Mouse (Mus musculus) intestine, embryonic 15.5 days (tissue): ENCODE measurements around the gene Des. TPM values are rescaled to one million over a fixed set of nuclear protein-coding genes. Genes with fewer than 3 reads are reported as not detected.

Experiments used
- ATAC-seq: fragments of 200-750 bp; cut with Nextera tagmentation; 2 replicates; pipeline ENCODE4 v1.8.0; 2017; ENCODE audit warnings: moderate TSS enrichment, moderate library complexity
- H3K27ac ChIP-seq: fragments of 300-500 bp; sonication (generic); 2 replicates; pipeline ENCODE4 v1.5.1; 2015; ENCODE audit warnings: mild to moderate bottlenecking, inconsistent platforms
- H3K27me3 ChIP-seq: fragments of 300-500 bp; sonication (generic); replicated peaks from 2 replicates; pipeline ENCODE4 v1.6.1; 2015; ENCODE audit warnings: inconsistent platforms
- H3K36me3 ChIP-seq: fragments of 300-500 bp; sonication (generic); 2 replicates; pipeline ENCODE4 v1.6.1; 2015; ENCODE audit warnings: inconsistent platforms
- H3K4me1 ChIP-seq: fragments of 300-500 bp; sonication (generic); replicated peaks from 2 replicates; pipeline ENCODE4 v1.6.1; 2015; ENCODE audit warnings: inconsistent platforms
- H3K4me2 ChIP-seq: fragments of 300-500 bp; sonication (generic); replicated peaks from 2 replicates; pipeline ENCODE4 v1.6.1; 2015; ENCODE audit warnings: mild to moderate bottlenecking, inconsistent platforms
- H3K4me3 ChIP-seq: fragments of 300-500 bp; sonication (generic); replicated peaks from 2 replicates; pipeline ENCODE4 v1.5.1; 2015; ENCODE audit warnings: inconsistent platforms
- H3K9ac ChIP-seq: fragments of 300-500 bp; sonication (generic); 2 replicates; pipeline ENCODE4 v1.6.1; 2015; ENCODE audit warnings: inconsistent platforms
- H3K9me3 ChIP-seq: fragments of 300-500 bp; sonication (generic); 2 replicates; pipeline ENCODE4 v1.6.1; 2016; ENCODE audit warnings: inconsistent platforms
- WGBS: fragments of 180-500 bp; shearing (Covaris S2); methylation state at CpG from one replicate; pipeline ENCODE4 v1.1.7; 2015; 5-methylcytosine and 5-hydroxymethylcytosine counted together
- polyA plus RNA-seq: library from polyadenylated mRNA; unstranded; fragments of >200 nt; fragmentation: Nextera tagmentation; extraction: Ambion mirVana; gene quantifications from 2 replicates; pipeline ENCODE4 v1.2.1, GENCODE M21; 2015

The Des gene
- 105 and 111 TPM in 2 replicates for polyA plus RNA-seq

GRCm38 (mm10) chr1:75360112-75361031, at the start of gene Des:
Des (plus strand) TSS chr1:75360329.
- no peaks in the 10 kb centered on the region for H3K9me3 ChIP-seq
- ATAC-seq, result peak; percentile 77

GRCm38 (mm10) chr1:75311694-75312093, 48.4 kb upstream of the Des start:
- no peak for ATAC-seq
- H3K36me3 ChIP-seq, result peaks cover 46% of the 10 kb centered on the region
- 94% methylated on average over 6 of the region's 6 CpGs for WGBS

More at GRCm38 (mm10) chr1:75360112-75361031, at the start of gene Des:
- Histone ChIP-seq H3K36me3 (no peaks in the 10 kb centered on the region), H3K9ac (peak within 1 kb of the TSS; percentile 59), H3K27me3 (peaks cover 9% of the 10 kb centered on the region), H3K4me1 (peaks cover 23% of the 10 kb centered on the region), H3K4me3 (peak within 1 kb of the TSS; percentile 47), H3K4me2 (peak within 1 kb of the TSS; percentile 86), H3K27ac (peak within 1 kb of the TSS; percentile 73)
- 2% methylated on average over 80 of the region's 80 CpGs for WGBS

GRCm38 (mm10) chr1:75315011-75315410, 45.1 kb upstream of the Des start:
- ATAC-seq, result no peak
- no peaks in the 10 kb centered on the region for H3K9me3 ChIP-seq
- no peak overlapping the region for H3K4me3 ChIP-seq
- peaks cover 35% of the 10 kb centered on the region for H3K36me3 ChIP-seq
- no peak overlapping the region for H3K27ac ChIP-seq
- H3K27me3 ChIP-seq, result no peaks in the 10 kb centered on the region
- H3K4me2 ChIP-seq, result no peak overlapping the region
- H3K9ac ChIP-seq, result no peak overlapping the region
- 89% methylated on average over 6 of the region's 6 CpGs for WGBS
- H3K4me1 ChIP-seq, result peaks cover 8% of the 10 kb centered on the region; the same call in 1 of the 2 replicates

More at GRCm38 (mm10) chr1:75311694-75312093, 48.4 kb upstream of the Des start:
- Histone ChIP-seq H3K27me3 (no peaks in the 10 kb centered on the region), H3K4me1 (peaks cover 8% of the 10 kb centered on the region; the same call in 1 of the 2 replicates), H3K27ac (no peak overlapping the region), H3K4me3 (no peak overlapping the region), H3K9ac (no peak overlapping the region), H3K4me2 (no peak overlapping the region), H3K9me3 (no peaks in the 10 kb centered on the region)

GRCm38 (mm10) chr1:75315456-75316365, 44.4 kb upstream of the Des start:
- Histone ChIP-seq H3K9me3 (no peaks in the 10 kb centered on the region), H3K27ac (peak overlapping the region; percentile 95; the same call in 1 of the 2 replicates), H3K4me1 (peaks cover 8% of the 10 kb centered on the region; the same call in 1 of the 2 replicates), H3K27me3 (no peaks in the 10 kb centered on the region), H3K9ac (peak overlapping the region; percentile 70), H3K4me3 (peak overlapping the region; percentile 70), H3K36me3 (peaks cover 32% of the 10 kb centered on the region), H3K4me2 (peak overlapping the region; percentile 83)
- WGBS, result 76% methylated on average over 29 of the region's 29 CpGs
- ATAC-seq, result no peak

GRCm38 (mm10) chr1:75316861-75317240, 43.3 kb upstream of the Des start:
- H3K9me3 ChIP-seq, result no peaks in the 10 kb centered on the region
- H3K27ac ChIP-seq, result peak overlapping the region; percentile 95
- no peaks in the 10 kb centered on the region for H3K27me3 ChIP-seq
- peaks cover 23% of the 10 kb centered on the region for H3K36me3 ChIP-seq
- under 1% methylated on average over 20 of the region's 20 CpGs for WGBS
- H3K4me1 ChIP-seq, result peaks cover 8% of the 10 kb centered on the region; the same call in 1 of the 2 replicates
- H3K4me2 ChIP-seq, result peak overlapping the region; percentile 83
- H3K4me3 ChIP-seq, result peak overlapping the region; percentile 70
- peak; percentile 71 for ATAC-seq
- peak overlapping the region; percentile 70 for H3K9ac ChIP-seq

- ATAC-seq, result peak; percentile 97
- peaks cover 18% of the 10 kb centered on the region for H3K36me3 ChIP-seq
- no peaks in the 10 kb centered on the region for H3K9me3 ChIP-seq
- peak within 1 kb of the TSS; percentile 95 for H3K27ac ChIP-seq
- peak within 1 kb of the TSS; percentile 70 for H3K4me3 ChIP-seq
- WGBS, result under 1% methylated on average over 91 of the region's 92 CpGs
- peak within 1 kb of the TSS; percentile 83 for H3K4me2 ChIP-seq
- no peaks in the 10 kb centered on the region for H3K27me3 ChIP-seq
- peaks cover 8% of the 10 kb centered on the region; the same call in 1 of the 2 replicates for H3K4me1 ChIP-seq
- peak within 1 kb of the TSS; percentile 70 for H3K9ac ChIP-seq
Measured at GRCm38 (mm10) chr1:75317241-75318201, 42.6 kb upstream of the Des start, which contains the start of gene Dnpep. Dnpep (minus strand) TSS chr1:75317990.

- 69% methylated on average over 3 of the region's 3 CpGs for WGBS
- Histone ChIP-seq H3K9ac (no peak overlapping the region), H3K36me3 (peaks cover 11% of the 10 kb centered on the region), H3K4me3 (0 out of 2 replicates have a peak overlapping the region, but pooled peaks have one; percentile 1), H3K9me3 (no peaks in the 10 kb centered on the region), H3K4me2 (peak overlapping the region; percentile 42), H3K27me3 (no peaks in the 10 kb centered on the region), H3K4me1 (peaks cover 8% of the 10 kb centered on the region; the same call in 1 of the 2 replicates), H3K27ac (no peak overlapping the region)
- no peak for ATAC-seq
Measured at GRCm38 (mm10) chr1:75318301-75318700, 41.8 kb upstream of the Des start.

- Histone ChIP-seq H3K27me3 (no peaks in the 10 kb centered on the region), H3K4me1 (peaks cover 8% of the 10 kb centered on the region; the same call in 1 of the 2 replicates), H3K4me2 (no peak overlapping the region), H3K9ac (no peak overlapping the region), H3K4me3 (no peak overlapping the region), H3K27ac (no peak overlapping the region), H3K9me3 (no peaks in the 10 kb centered on the region), H3K36me3 (peaks cover 10% of the 10 kb centered on the region; the same call in 1 of the 2 replicates)
- ATAC-seq, result no peak
- 91% methylated on average over 4 of the region's 4 CpGs for WGBS
Measured at GRCm38 (mm10) chr1:75318736-75319135, 41.4 kb upstream of the Des start.

GRCm38 (mm10) chr1:75319166-75319565, 41.0 kb upstream of the Des start:
- no peak for ATAC-seq
- Histone ChIP-seq H3K4me2 (no peak overlapping the region), H3K9me3 (no peaks in the 10 kb centered on the region), H3K27me3 (no peaks in the 10 kb centered on the region), H3K9ac (no peak overlapping the region; the same call in 1 of the 2 replicates), H3K4me1 (peaks cover 8% of the 10 kb centered on the region; the same call in 1 of the 2 replicates), H3K27ac (no peak overlapping the region), H3K36me3 (peaks cover 10% of the 10 kb centered on the region; the same call in 1 of the 2 replicates), H3K4me3 (no peak overlapping the region)
- WGBS, result 74% methylated on average over 10 of the region's 10 CpGs

GRCm38 (mm10) chr1:75327461-75327860, 32.7 kb upstream of the Des start:
- Histone ChIP-seq H3K9ac (no peak overlapping the region), H3K4me3 (no peak overlapping the region), H3K9me3 (no peaks in the 10 kb centered on the region), H3K27me3 (no peaks in the 10 kb centered on the region), H3K36me3 (no peaks in the 10 kb centered on the region), H3K27ac (no peak overlapping the region), H3K4me2 (no peak overlapping the region), H3K4me1 (no peaks in the 10 kb centered on the region)
- ATAC-seq, result no peak

GRCm38 (mm10) chr1:75331271-75331670, 28.9 kb upstream of the Des start:
- no peak overlapping the region for H3K27ac ChIP-seq
- H3K36me3 ChIP-seq, result no peaks in the 10 kb centered on the region
- ATAC-seq, result no peak
- H3K4me1 ChIP-seq, result no peaks in the 10 kb centered on the region
- no peaks in the 10 kb centered on the region for H3K27me3 ChIP-seq
- no peak overlapping the region for H3K4me3 ChIP-seq
- WGBS, result 68% methylated on average over 1 of the region's 1 CpGs
- H3K9ac ChIP-seq, result no peak overlapping the region
- no peak overlapping the region for H3K4me2 ChIP-seq
- no peaks in the 10 kb centered on the region for H3K9me3 ChIP-seq
